In genomic region chr7:110893943-110894610, GRCm38 (mm10) we compare ENCODE assay signal across 10 mouse cellular contexts. TPM values are rescaled to one million over a fixed set of nuclear protein-coding genes. Genes with fewer than 3 reads are reported as not detected.
DNase-seq lines count a peak whose midpoint lies in the region; ATAC-seq lines count a peak whose summit lies in the region.
"Had no signal": no experiment of that assay in that cellular context is flagged by ENCODE, and none has a peak within 500 bp of the region (broad histone marks: within the 10 kb centered on the region; RNA-seq: fewer than 3 reads in every experiment).

No protein-coding gene starts in this region.

- H3K4me3 ChIP-seq in kidney, embryonic 16.5 days (ENCODE audit: low read length), result no peak overlapping the region
- H3K4me3 ChIP-seq in intestine, embryonic 14.5 days (ENCODE audit: low read depth, low read length), result no peak overlapping the region
- no peak overlapping the region for H3K4me3 ChIP-seq in stomach, embryonic 15.5 days (replicated peaks)
- H3K4me3 ChIP-seq in forebrain, embryonic 16.5 days (replicated peaks; ENCODE audit: low read length), result no peak overlapping the region
- H3K4me3 ChIP-seq: neural tube, embryonic 12.5 days had no signal

- 0 out of 2 replicates have a peak, but pooled peaks cover 2% of the 10 kb centered on the region for H3K36me3 ChIP-seq in kidney, embryonic 16.5 days (ENCODE audit: insufficient read depth, low read length)
- H3K36me3 ChIP-seq in intestine, embryonic 14.5 days (ENCODE audit: control insufficient read depth, insufficient read depth, low read length), result peaks cover 11% of the 10 kb centered on the region
- H3K36me3 ChIP-seq in stomach, embryonic 15.5 days, result 0 out of 2 replicates have a peak, but pooled peaks cover 6% of the 10 kb centered on the region
- no peaks in the 10 kb centered on the region for H3K36me3 ChIP-seq in forebrain, embryonic 16.5 days (ENCODE audit: control insufficient read depth, insufficient read depth)
- H3K36me3 ChIP-seq: neural tube, embryonic 12.5 days had no signal

- H3K9me3 ChIP-seq in kidney, embryonic 16.5 days (ENCODE audit: low read length), result no peaks in the 10 kb centered on the region
- no peaks in the 10 kb centered on the region for H3K9me3 ChIP-seq in intestine, embryonic 14.5 days (ENCODE audit: control insufficient read depth, low read length)
- H3K9me3 ChIP-seq in stomach, embryonic 15.5 days, result no peaks in the 10 kb centered on the region
- H3K9me3 ChIP-seq in forebrain, embryonic 16.5 days (ENCODE audit: control insufficient read depth, low read length), result no peaks in the 10 kb centered on the region
- H3K9me3 ChIP-seq: neural tube, embryonic 12.5 days had no signal

- no peak for ATAC-seq in kidney, embryonic 16.5 days (ENCODE audit: low FRiP score, low TSS enrichment)
- peak; percentile 91 for ATAC-seq in intestine, embryonic 14.5 days (replicated peaks; ENCODE audit: low FRiP score, low TSS enrichment, low read depth)
- ATAC-seq in stomach, embryonic 15.5 days (ENCODE audit: insufficient read depth, low FRiP score, low read depth), result peak; percentile 86
- ATAC-seq in monocyte, adult 5-6 weeks (replicated peaks; ENCODE audit: insufficient number of reproducible peaks, low FRiP score, low TSS enrichment, poor library complexity, severe bottlenecking), result no peak
- no peak for ATAC-seq in forebrain, embryonic 16.5 days

- 66% methylated on average over 10 of the region's 10 CpGs for WGBS in kidney, embryonic 16.5 days
- 20% methylated on average over 10 of the region's 10 CpGs for WGBS in intestine, embryonic 14.5 days
- 23% methylated on average over 10 of the region's 10 CpGs for WGBS in stomach, embryonic 15.5 days
- 92% methylated on average over 10 of the region's 10 CpGs for WGBS in forebrain, embryonic 16.5 days

- peak; percentile 41 for DNase-seq in kidney, adult 18-20 months
- DNase-seq in intestine, embryonic 14.5 days (ENCODE audit: low spot score), result peak; percentile 79
- DNase-seq in lung, adult 18-20 months, result peak; percentile 69 to 84
- no peak for DNase-seq in adrenal gland, postnatal 10 days

- no peaks in the 10 kb centered on the region for H3K27me3 ChIP-seq in kidney, embryonic 16.5 days (ENCODE audit: insufficient read depth, low read length)
- no peaks in the 10 kb centered on the region for H3K27me3 ChIP-seq in intestine, embryonic 14.5 days (replicated peaks; ENCODE audit: control insufficient read depth, insufficient read depth, low read length)
- no peaks in the 10 kb centered on the region for H3K27me3 ChIP-seq in stomach, embryonic 15.5 days (replicated peaks)
- H3K27me3 ChIP-seq in forebrain, embryonic 16.5 days (replicated peaks; ENCODE audit: control insufficient read depth, insufficient read depth, low read length), result no peaks in the 10 kb centered on the region
- H3K27me3 ChIP-seq: neural tube, embryonic 12.5 days had no signal

- H3K4me2 ChIP-seq in kidney, embryonic 16.5 days (replicated peaks; ENCODE audit: low read depth, low read length), result no peak overlapping the region
- H3K4me2 ChIP-seq in intestine, embryonic 14.5 days (ENCODE audit: low read length), result peak overlapping the region; percentile 15; the same call in 1 of the 2 replicates
- peak overlapping the region; percentile 25; the same call in 1 of the 2 replicates for H3K4me2 ChIP-seq in stomach, embryonic 15.5 days
- H3K4me2 ChIP-seq in forebrain, embryonic 16.5 days (ENCODE audit: low read length), result no peak overlapping the region
- H3K4me2 ChIP-seq: neural tube, embryonic 12.5 days had no signal

- no peak overlapping the region for H3K9ac ChIP-seq in kidney, embryonic 16.5 days (replicated peaks; ENCODE audit: low read length)
- no peak overlapping the region for H3K9ac ChIP-seq in intestine, embryonic 14.5 days (ENCODE audit: low read length)
- no peak overlapping the region for H3K9ac ChIP-seq in stomach, embryonic 15.5 days
- H3K9ac ChIP-seq in forebrain, embryonic 16.5 days (replicated peaks; ENCODE audit: low read depth, low read length), result no peak overlapping the region
- H3K9ac ChIP-seq: neural tube, embryonic 12.5 days had no signal

- no peak overlapping the region for H3K27ac ChIP-seq in kidney, embryonic 16.5 days (ENCODE audit: low read length)
- H3K27ac ChIP-seq in intestine, embryonic 14.5 days (ENCODE audit: low read depth), result peak overlapping the region; percentile 86
- H3K27ac ChIP-seq in stomach, embryonic 15.5 days, result peak overlapping the region; percentile 84
- no peak overlapping the region for H3K27ac ChIP-seq in forebrain, embryonic 16.5 days (ENCODE audit: low read length)
- H3K27ac ChIP-seq: neural tube, embryonic 12.5 days had no signal

- no peaks in the 10 kb centered on the region for H3K4me1 ChIP-seq in kidney, embryonic 16.5 days (ENCODE audit: insufficient read depth, low read length)
- H3K4me1 ChIP-seq in intestine, embryonic 14.5 days (replicated peaks; ENCODE audit: control insufficient read depth, insufficient read depth, low read length), result peaks cover 29% of the 10 kb centered on the region
- H3K4me1 ChIP-seq in stomach, embryonic 15.5 days, result 0 out of 2 replicates have a peak, but pooled peaks cover 8% of the 10 kb centered on the region
- H3K4me1 ChIP-seq in forebrain, embryonic 16.5 days (replicated peaks; ENCODE audit: control insufficient read depth, insufficient read depth, low read length), result no peaks in the 10 kb centered on the region
- H3K4me1 ChIP-seq: neural tube, embryonic 12.5 days had no signal

RNA-seq across cellular contexts. Expression of gene Lyve1, which starts 31.0 kb away (rescaled TPM):
- 6.3 and 8.6 TPM in 2 replicates for polyA plus RNA-seq in kidney, embryonic 16.5 days (2015; fragmentation: Nextera tagmentation; extraction: Ambion mirVana)
- 7.8 and 10.3 TPM in 2 replicates for polyA plus RNA-seq in intestine, embryonic 14.5 days (2014; fragmentation: Nextera tagmentation; extraction: Ambion mirVana)
- polyA plus RNA-seq in stomach, embryonic 15.5 days (2015; fragmentation: Nextera tagmentation; extraction: Ambion mirVana), result 13.4 and 13.8 TPM in 2 replicates
- total RNA-seq in monocyte, adult 5-6 weeks (2017), result not detected in 3 replicates
- polyA plus RNA-seq in forebrain, embryonic 16.5 days (2015; fragmentation: Nextera tagmentation; extraction: Ambion mirVana), result 5.2 and 8.1 TPM in 2 replicates
- total RNA-seq in adrenal gland, postnatal 10 days (2021), result 10 to 100 TPM; 15.1 to 20.6 TPM
- polyA plus RNA-seq: C2C12 had no signal

RNA-seq across cellular contexts. Expression of gene Rnf141, which starts 49.8 kb away (rescaled TPM):
- polyA plus RNA-seq in kidney, embryonic 16.5 days (2015; fragmentation: Nextera tagmentation; extraction: Ambion mirVana), result 30.3 and 32.2 TPM in 2 replicates
- polyA plus RNA-seq in intestine, embryonic 14.5 days (2014; fragmentation: Nextera tagmentation; extraction: Ambion mirVana), result 40.8 and 41.2 TPM in 2 replicates
- polyA plus RNA-seq in stomach, embryonic 15.5 days (2015; fragmentation: Nextera tagmentation; extraction: Ambion mirVana), result 37.7 and 45.5 TPM in 2 replicates
- total RNA-seq in monocyte, adult 5-6 weeks (2017), result 19.8 to 50.6 TPM (median 21.2 TPM) in 3 replicates
- polyA plus RNA-seq in forebrain, embryonic 16.5 days (2015; fragmentation: Nextera tagmentation; extraction: Ambion mirVana), result 45.6 and 51.0 TPM in 2 replicates
- 10 to 100 TPM; 43.2 to 45.4 TPM for total RNA-seq in adrenal gland, postnatal 10 days (2021)

Comparison
In these comparisons a context has a peak if more than half of its experiments do, and no peak if none do; other contexts are left out.
1. ATAC-seq: peak in intestine, embryonic 14.5 days (single experiment) and stomach, embryonic 15.5 days (single experiment); none in kidney, embryonic 16.5 days (single experiment), monocyte, adult 5-6 weeks (single experiment) and forebrain, embryonic 16.5 days (single experiment).
2. H3K27ac ChIP-seq: peak in intestine, embryonic 14.5 days (single experiment) and stomach, embryonic 15.5 days (single experiment); none in kidney, embryonic 16.5 days (single experiment) and forebrain, embryonic 16.5 days (single experiment).
3. H3K4me2 ChIP-seq: peak in intestine, embryonic 14.5 days (single experiment) and stomach, embryonic 15.5 days (single experiment); none in kidney, embryonic 16.5 days (single experiment) and forebrain, embryonic 16.5 days (single experiment).